Mouse (Mus musculus) hindbrain, embryonic 13.5 days (tissue): Measurements from ENCODE around the gene Rab6b. TPM values are rescaled to one million over a fixed set of nuclear protein-coding genes. Genes with fewer than 3 reads are reported as not detected.
"Not testable (repeated sequence)": the region's sequence is repeated elsewhere in the genome, so short reads cannot be mapped to it uniquely, and the experiment has no call there.

Source experiments
- ATAC-seq: fragments of 200-750 bp; cut with Nextera tagmentation; 2 replicates; pipeline ENCODE4 v1.8.0; 2017; ENCODE audit warnings: moderate TSS enrichment; ENCODE audit not compliant: low FRiP score
- H3K27ac ChIP-seq: fragments of 300-500 bp; sonication (generic); 2 replicates; pipeline ENCODE4 v1.5.1; 2015; ENCODE audit warnings: inconsistent platforms, mild to moderate bottlenecking, moderate library complexity
- H3K27me3 ChIP-seq: fragments of 300-500 bp; sonication (generic); 2 replicates; pipeline ENCODE4 v1.6.1; 2015; ENCODE audit warnings: mild to moderate bottlenecking, inconsistent platforms
- H3K36me3 ChIP-seq: fragments of 300-500 bp; sonication (generic); 2 replicates; pipeline ENCODE4 v1.6.1; 2015; ENCODE audit warnings: mild to moderate bottlenecking, inconsistent platforms
- H3K4me1 ChIP-seq: fragments of 300-500 bp; sonication (generic); replicated peaks from 2 replicates; pipeline ENCODE4 v1.6.1; 2015; ENCODE audit warnings: inconsistent platforms
- H3K4me2 ChIP-seq: fragments of 300-500 bp; sonication (generic); 2 replicates; pipeline ENCODE4 v1.6.1; 2015; ENCODE audit warnings: inconsistent platforms, mild to moderate bottlenecking, moderate library complexity
- H3K4me3 ChIP-seq: fragments of 300-500 bp; sonication (generic); 2 replicates; pipeline ENCODE4 v1.5.1; 2015; ENCODE audit warnings: mild to moderate bottlenecking, inconsistent platforms
- H3K9ac ChIP-seq: fragments of 300-500 bp; sonication (generic); 2 replicates; pipeline ENCODE4 v1.6.1; 2015; ENCODE audit warnings: mild to moderate bottlenecking, inconsistent platforms
- H3K9me3 ChIP-seq: fragments of 300-500 bp; sonication (generic); 2 replicates; pipeline ENCODE4 v1.6.1; 2016; ENCODE audit warnings: inconsistent platforms
- WGBS: fragments of 180-500 bp; shearing (Covaris S2); methylation state at CpG from one replicate; pipeline ENCODE4 v1.1.7; 2015; 5-methylcytosine and 5-hydroxymethylcytosine counted together
- polyA plus RNA-seq: library from polyadenylated mRNA; unstranded; fragments of >200 nt; fragmentation: Nextera tagmentation; extraction: Ambion mirVana; gene quantifications from 2 replicates; pipeline ENCODE4 v1.2.1, GENCODE M21; 2015

Rab6b gene
- polyA plus RNA-seq, 1 experiment from 2014 or later: 80.2 TPM

GRCm38 (mm10) chr9:103149074-103149799, 37.6 kb downstream of the Rab6b start:
- ATAC-seq: no peak
- H3K9ac ChIP-seq: no peak overlapping the region
- WGBS: 89% methylated on average over 12 of the region's 12 CpGs
- no peak overlapping the region; the same call in 1 of the 2 replicates for H3K27ac ChIP-seq
- no peaks in the 10 kb centered on the region for H3K27me3 ChIP-seq
- H3K4me1 ChIP-seq: peaks cover 71% of the 10 kb centered on the region
- H3K36me3 ChIP-seq: peaks cover 17% of the 10 kb centered on the region
- H3K4me2 ChIP-seq: no peak overlapping the region
- no peak overlapping the region for H3K4me3 ChIP-seq
- no peaks in the 10 kb centered on the region for H3K9me3 ChIP-seq

- 0 out of 2 replicates have a peak, but pooled peaks have one; percentile 11 for ATAC-seq
Measured at GRCm38 (mm10) chr9:103153286-103153685, 41.7 kb downstream of the Rab6b start.

GRCm38 (mm10) chr9:103154568-103154967, 43.0 kb downstream of the Rab6b start:
- no peak overlapping the region for H3K9ac ChIP-seq
- ATAC-seq: no peak
- H3K9me3 ChIP-seq: no peaks in the 10 kb centered on the region
- H3K4me3 ChIP-seq: no peak overlapping the region
- WGBS: 88% methylated on average over 2 of the region's 2 CpGs
- H3K4me1 ChIP-seq: peaks cover 19% of the 10 kb centered on the region
- H3K36me3 ChIP-seq: peaks cover 34% of the 10 kb centered on the region
- no peak overlapping the region for H3K4me2 ChIP-seq
- no peaks in the 10 kb centered on the region for H3K27me3 ChIP-seq
- H3K27ac ChIP-seq: no peak overlapping the region

More at GRCm38 (mm10) chr9:103153286-103153685, 41.7 kb downstream of the Rab6b start:
- no peaks in the 10 kb centered on the region for H3K9me3 ChIP-seq
- peak overlapping the region; percentile 66 for H3K27ac ChIP-seq
- H3K27me3 ChIP-seq: no peaks in the 10 kb centered on the region
- H3K36me3 ChIP-seq: peaks cover 23% of the 10 kb centered on the region
- 55% methylated on average over 5 of the region's 5 CpGs for WGBS
- no peak overlapping the region for H3K9ac ChIP-seq
- H3K4me1 ChIP-seq: peaks cover 31% of the 10 kb centered on the region
- no peak overlapping the region for H3K4me2 ChIP-seq
- no peak overlapping the region for H3K4me3 ChIP-seq

- 80% methylated on average over 7 of the region's 7 CpGs for WGBS
- H3K9me3 ChIP-seq, H3K9ac ChIP-seq, H3K4me2 ChIP-seq, ATAC-seq, H3K4me3 ChIP-seq, H3K27ac ChIP-seq, H3K27me3 ChIP-seq: not testable (repeated sequence)
- Histone ChIP-seq H3K36me3 (peaks cover 37% of the 10 kb centered on the region), H3K4me1 (peaks cover 18% of the 10 kb centered on the region)
Measured at GRCm38 (mm10) chr9:103155158-103155557, 43.6 kb downstream of the Rab6b start.

- H3K36me3 ChIP-seq: peaks cover 96% of the 10 kb centered on the region
Measured at GRCm38 (mm10) chr9:103163806-103164205, 52.2 kb downstream of the Rab6b start.

GRCm38 (mm10) chr9:103168046-103168445, 56.5 kb downstream of the Rab6b start:
- WGBS: 61% methylated on average over 6 of the region's 6 CpGs
- Histone ChIP-seq H3K9ac (no peak overlapping the region), H3K36me3 (peaks cover 91% of the 10 kb centered on the region), H3K9me3 (no peaks in the 10 kb centered on the region), H3K4me3 (no peak overlapping the region), H3K4me2 (no peak overlapping the region), H3K27me3 (no peaks in the 10 kb centered on the region), H3K27ac (peak overlapping the region; percentile 52), H3K4me1 (peaks cover 18% of the 10 kb centered on the region; the same call in 1 of the 2 replicates)
- peak; percentile 70 for ATAC-seq

More at GRCm38 (mm10) chr9:103163806-103164205, 52.2 kb downstream of the Rab6b start:
- no peaks in the 10 kb centered on the region for H3K9me3 ChIP-seq
- ATAC-seq: no peak
- no peak overlapping the region for H3K9ac ChIP-seq
- H3K4me1 ChIP-seq: peaks cover 12% of the 10 kb centered on the region; the same call in 1 of the 2 replicates
- 73% methylated on average over 15 of the region's 15 CpGs for WGBS
- H3K27me3 ChIP-seq: no peaks in the 10 kb centered on the region
- H3K4me3 ChIP-seq: no peak overlapping the region
- H3K4me2 ChIP-seq: no peak overlapping the region
- 0 out of 2 replicates have a peak overlapping the region, but pooled peaks have one; percentile 4 for H3K27ac ChIP-seq

- Histone ChIP-seq H3K4me3 (no peak overlapping the region), H3K36me3 (peaks cover 91% of the 10 kb centered on the region), H3K9ac (no peak overlapping the region), H3K27ac (peak overlapping the region; percentile 52; the same call in 1 of the 2 replicates), H3K4me1 (peaks cover 14% of the 10 kb centered on the region; the same call in 1 of the 2 replicates), H3K4me2 (no peak overlapping the region), H3K27me3 (no peaks in the 10 kb centered on the region), H3K9me3 (no peaks in the 10 kb centered on the region)
- 73% methylated on average over 7 of the region's 7 CpGs for WGBS
- no peak for ATAC-seq
Measured at GRCm38 (mm10) chr9:103168771-103169170, 57.2 kb downstream of the Rab6b start.

- Histone ChIP-seq H3K27ac (no peak overlapping the region), H3K4me2 (no peak overlapping the region), H3K9me3 (no peaks in the 10 kb centered on the region), H3K27me3 (no peaks in the 10 kb centered on the region), H3K4me1 (peaks cover 4% of the 10 kb centered on the region; the same call in 1 of the 2 replicates), H3K4me3 (no peak overlapping the region), H3K36me3 (peaks cover 83% of the 10 kb centered on the region), H3K9ac (no peak overlapping the region)
- WGBS: 65% methylated on average over 6 of the region's 6 CpGs
- no peak for ATAC-seq
Measured at GRCm38 (mm10) chr9:103174771-103175519, 63.4 kb downstream of the Rab6b start.

GRCm38 (mm10) chr9:103175692-103176091, 64.1 kb downstream of the Rab6b start:
- Histone ChIP-seq H3K27ac (no peak overlapping the region), H3K4me1 (peaks cover 11% of the 10 kb centered on the region), H3K9me3 (no peaks in the 10 kb centered on the region), H3K27me3 (no peaks in the 10 kb centered on the region), H3K36me3 (peaks cover 84% of the 10 kb centered on the region), H3K9ac (no peak overlapping the region), H3K4me3 (no peak overlapping the region), H3K4me2 (no peak overlapping the region)
- no peak for ATAC-seq
- WGBS: 98% methylated on average over 7 of the region's 7 CpGs

- H3K9ac ChIP-seq: peak overlapping the region; percentile 62; the same call in 1 of the 2 replicates
- WGBS: 55% methylated on average over 3 of the region's 3 CpGs
- peak overlapping the region; percentile 49 for H3K4me2 ChIP-seq
- H3K27me3 ChIP-seq: no peaks in the 10 kb centered on the region
- H3K4me1 ChIP-seq: peaks cover 16% of the 10 kb centered on the region
- no peak overlapping the region for H3K4me3 ChIP-seq
- no peaks in the 10 kb centered on the region for H3K9me3 ChIP-seq
- H3K36me3 ChIP-seq: peaks cover 80% of the 10 kb centered on the region
- peak overlapping the region; percentile 62 for H3K27ac ChIP-seq
- 0 out of 2 replicates have a peak, but pooled peaks have one; percentile 33 for ATAC-seq
Measured at GRCm38 (mm10) chr9:103180303-103180702, 68.7 kb downstream of the Rab6b start.

- Histone ChIP-seq H3K4me1 (peaks cover 16% of the 10 kb centered on the region), H3K9ac (peak overlapping the region; percentile 62; the same call in 1 of the 2 replicates), H3K27me3 (no peaks in the 10 kb centered on the region), H3K27ac (peak overlapping the region; percentile 62), H3K4me2 (peak overlapping the region; percentile 49), H3K4me3 (peak overlapping the region; percentile 24), H3K9me3 (no peaks in the 10 kb centered on the region), H3K36me3 (peaks cover 74% of the 10 kb centered on the region)
- 5% methylated on average over 20 of the region's 20 CpGs for WGBS
- peak; percentile 47; the same call in 1 of the 2 replicates for ATAC-seq
Measured at GRCm38 (mm10) chr9:103180807-103181565, 69.4 kb downstream of the Rab6b start.
